Mouse (Mus musculus) hindbrain, embryonic 14.5 days (tissue): ENCODE results near the gene Klk1. TPM values are rescaled to one million over a fixed set of nuclear protein-coding genes. Genes with fewer than 3 reads are reported as not detected.

Source experiments
- ATAC-seq: fragments of 200-750 bp; cut with Nextera tagmentation; 2 replicates; pipeline ENCODE4 v1.8.0; 2017; ENCODE audit warnings: moderate number of reproducible peaks, mild to moderate bottlenecking, moderate TSS enrichment, moderate library complexity; ENCODE audit not compliant: low FRiP score
- DNase-seq: peaks from one replicate; pipeline ENCODE4 v3.0.0-alpha.2; 2015; ENCODE audit warnings: low spot score
- H3K27ac ChIP-seq: fragments of 300-500 bp; sonication (generic); 2 replicates; pipeline ENCODE4 v1.5.1; 2014; ENCODE audit warnings: mild to moderate bottlenecking, moderate library complexity
- H3K27me3 ChIP-seq: fragments of 300-500 bp; sonication (generic); 2 replicates; pipeline ENCODE4 v1.6.1; 2014; ENCODE audit warnings: mild to moderate bottlenecking, low read length, mixed read lengths; ENCODE audit not compliant: control insufficient read depth, insufficient read depth
- H3K36me3 ChIP-seq: fragments of 300-500 bp; sonication (generic); replicated peaks from 2 replicates; pipeline ENCODE4 v1.6.1; 2014; ENCODE audit not compliant: control insufficient read depth, insufficient read depth
- H3K4me1 ChIP-seq: fragments of 300-500 bp; sonication (generic); replicated peaks from 2 replicates; pipeline ENCODE4 v1.6.1; 2014; ENCODE audit warnings: antibody characterized with exemption, low read length, mixed read lengths; ENCODE audit not compliant: control insufficient read depth, insufficient read depth
- H3K4me2 ChIP-seq: fragments of 300-500 bp; sonication (generic); replicated peaks from 2 replicates; pipeline ENCODE4 v1.6.1; 2014; ENCODE audit warnings: mild to moderate bottlenecking, moderate library complexity
- H3K4me3 ChIP-seq: fragments of 300-500 bp; sonication (generic); replicated peaks from 2 replicates; pipeline ENCODE4 v1.5.1; 2014; ENCODE audit warnings: mild to moderate bottlenecking, low read length
- H3K9ac ChIP-seq: fragments of 300-500 bp; sonication (generic); 2 replicates; pipeline ENCODE4 v1.6.1; 2014
- H3K9me3 ChIP-seq: fragments of 300-500 bp; sonication (generic); 2 replicates; pipeline ENCODE4 v1.6.1; 2016; ENCODE audit warnings: low read length; ENCODE audit not compliant: control insufficient read depth
- WGBS: fragments of 180-500 bp; shearing (Covaris S2); extraction: QIAGEN DNeasy Blood & Tissue Kit; methylation state at CpG from one replicate; pipeline ENCODE4 v1.1.7; 2014; 5-methylcytosine and 5-hydroxymethylcytosine counted together
- polyA plus RNA-seq: library from polyadenylated mRNA; unstranded; fragments of >200 nt; fragmentation: Nextera tagmentation; extraction: Ambion mirVana; gene quantifications from 2 replicates; pipeline ENCODE4 v1.2.1, GENCODE M21; 2014

Gene Klk1
- polyA plus RNA-seq, 1 experiment from 2014 or later: not detected

GRCm38 (mm10) chr7:44268117-44268516 lies 43.0 kb downstream of the Klk1 start:
- H3K4me2 ChIP-seq: no peak overlapping the region
- no peak overlapping the region for H3K27ac ChIP-seq
- H3K4me3 ChIP-seq: no peak overlapping the region
- H3K9ac ChIP-seq: no peak overlapping the region
- ATAC-seq (no peak), DNase-seq (no peak)
- peaks cover 4% of the 10 kb centered on the region for H3K4me1 ChIP-seq
- no peaks in the 10 kb centered on the region for H3K36me3 ChIP-seq
- 83% methylated on average over 11 of the region's 11 CpGs for WGBS
- no peaks in the 10 kb centered on the region for H3K27me3 ChIP-seq
- H3K9me3 ChIP-seq: no peaks in the 10 kb centered on the region

- Histone ChIP-seq H3K4me3 (no peak overlapping the region), H3K9ac (no peak overlapping the region), H3K9me3 (no peaks in the 10 kb centered on the region), H3K36me3 (no peaks in the 10 kb centered on the region), H3K27ac (no peak overlapping the region), H3K27me3 (no peaks in the 10 kb centered on the region), H3K4me2 (no peak overlapping the region), H3K4me1 (no peaks in the 10 kb centered on the region)
- DNase-seq (no peak), ATAC-seq (no peak)
- 96% methylated on average over 2 of the region's 2 CpGs for WGBS
These were observed 44.2 kb downstream of the Klk1 start for GRCm38 (mm10) chr7:44269397-44269796.

GRCm38 (mm10) chr7:44271309-44271708 lies 46.1 kb downstream of the Klk1 start:
- no peaks in the 10 kb centered on the region for H3K27me3 ChIP-seq
- ATAC-seq: no peak
- no peaks in the 10 kb centered on the region for H3K9me3 ChIP-seq

GRCm38 (mm10) chr7:44272546-44272945 lies 47.4 kb downstream of the Klk1 start:
- Histone ChIP-seq H3K4me2 (no peak overlapping the region), H3K4me1 (no peaks in the 10 kb centered on the region), H3K27ac (no peak overlapping the region), H3K27me3 (no peaks in the 10 kb centered on the region), H3K36me3 (no peaks in the 10 kb centered on the region), H3K4me3 (no peak overlapping the region), H3K9ac (no peak overlapping the region), H3K9me3 (no peaks in the 10 kb centered on the region)
- ATAC-seq (no peak), DNase-seq (no peak)
- WGBS: 92% methylated on average over 7 of the region's 7 CpGs

More at GRCm38 (mm10) chr7:44271309-44271708, 46.1 kb downstream of the Klk1 start:
- H3K9ac ChIP-seq: no peak overlapping the region
- H3K4me3 ChIP-seq: no peak overlapping the region
- DNase-seq: peak; percentile 38
- H3K4me1 ChIP-seq: no peaks in the 10 kb centered on the region
- H3K27ac ChIP-seq: no peak overlapping the region
- no peak overlapping the region for H3K4me2 ChIP-seq
- H3K36me3 ChIP-seq: no peaks in the 10 kb centered on the region
- 72% methylated on average over 2 of the region's 2 CpGs for WGBS

- Histone ChIP-seq H3K9me3 (no peaks in the 10 kb centered on the region), H3K4me2 (no peak overlapping the region), H3K27ac (no peak overlapping the region), H3K36me3 (no peaks in the 10 kb centered on the region), H3K9ac (no peak overlapping the region), H3K4me3 (no peak overlapping the region), H3K4me1 (no peaks in the 10 kb centered on the region), H3K27me3 (no peaks in the 10 kb centered on the region)
- DNase-seq: no peak
- WGBS: 45% methylated on average over 7 of the region's 7 CpGs
- no peak for ATAC-seq
These were observed 48.3 kb downstream of the Klk1 start for GRCm38 (mm10) chr7:44273446-44273845.

GRCm38 (mm10) chr7:44274096-44274495 lies 48.9 kb downstream of the Klk1 start:
- H3K4me2 ChIP-seq: no peak overlapping the region
- 36% methylated on average over 11 of the region's 11 CpGs for WGBS
- H3K9me3 ChIP-seq: no peaks in the 10 kb centered on the region
- H3K9ac ChIP-seq: no peak overlapping the region
- H3K36me3 ChIP-seq: no peaks in the 10 kb centered on the region
- H3K27ac ChIP-seq: no peak overlapping the region
- no peaks in the 10 kb centered on the region for H3K27me3 ChIP-seq
- H3K4me1 ChIP-seq: no peaks in the 10 kb centered on the region
- H3K4me3 ChIP-seq: no peak overlapping the region
- ATAC-seq (no peak), DNase-seq (no peak)

- Histone ChIP-seq H3K4me1 (no peaks in the 10 kb centered on the region), H3K27ac (no peak overlapping the region), H3K36me3 (no peaks in the 10 kb centered on the region), H3K27me3 (no peaks in the 10 kb centered on the region), H3K9ac (no peak overlapping the region), H3K9me3 (no peaks in the 10 kb centered on the region), H3K4me2 (no peak overlapping the region), H3K4me3 (no peak overlapping the region)
- DNase-seq (no peak), ATAC-seq (no peak)
- WGBS: 78% methylated on average over 3 of the region's 3 CpGs
These were observed 50.4 kb downstream of the Klk1 start for GRCm38 (mm10) chr7:44275546-44275945.

- WGBS: 68% methylated on average over 8 of the region's 10 CpGs
- DNase-seq (no peak), ATAC-seq (no peak)
- Histone ChIP-seq H3K4me3 (no peak overlapping the region), H3K27me3 (no peaks in the 10 kb centered on the region), H3K9me3 (no peaks in the 10 kb centered on the region), H3K9ac (no peak overlapping the region), H3K4me1 (no peaks in the 10 kb centered on the region), H3K4me2 (no peak overlapping the region), H3K36me3 (no peaks in the 10 kb centered on the region), H3K27ac (no peak overlapping the region)
These were observed 51.5 kb downstream of the Klk1 start for GRCm38 (mm10) chr7:44276461-44277249.

- no peaks in the 10 kb centered on the region for H3K36me3 ChIP-seq
- H3K4me1 ChIP-seq: no peaks in the 10 kb centered on the region
- H3K4me3 ChIP-seq: no peak overlapping the region
- ATAC-seq (no peak), DNase-seq (no peak)
- no peaks in the 10 kb centered on the region for H3K9me3 ChIP-seq
- WGBS: 39% methylated on average over 2 of the region's 2 CpGs
- no peak overlapping the region for H3K27ac ChIP-seq
- no peak overlapping the region for H3K9ac ChIP-seq
- H3K27me3 ChIP-seq: no peaks in the 10 kb centered on the region
- no peak overlapping the region for H3K4me2 ChIP-seq
These were observed 52.1 kb downstream of the Klk1 start for GRCm38 (mm10) chr7:44277250-44277622.
